Mouse (Mus musculus) ES-Bruce4 (cell line): Measurements from ENCODE around the gene Sipa1l1. TPM values are rescaled to one million over a fixed set of nuclear protein-coding genes. Genes with fewer than 3 reads are reported as not detected.

Experiments
- H3K27ac ChIP-seq: 2 replicates; pipeline ENCODE4 v1.5.1; 2012; ENCODE audit warnings: low read length, inconsistent platforms; ENCODE audit not compliant: insufficient read depth
- H3K27me3 ChIP-seq: 2 replicates; pipeline ENCODE4 v1.6.1; 2012; ENCODE audit warnings: mild to moderate bottlenecking, low read length, inconsistent platforms; ENCODE audit not compliant: control insufficient read depth, poor library complexity, insufficient read depth, severe bottlenecking
- H3K36me3 ChIP-seq: 2 replicates; pipeline ENCODE4 v1.6.1; 2012; ENCODE audit warnings: inconsistent platforms, mild to moderate bottlenecking, low read length, moderate library complexity; ENCODE audit not compliant: control insufficient read depth, poor library complexity, insufficient read depth, severe bottlenecking
- H3K4me1 ChIP-seq: one replicate; pipeline ENCODE4 v1.8.1; 2011; ENCODE audit warnings: low read length; ENCODE audit not compliant: control insufficient read depth, insufficient read depth
- H3K4me3 ChIP-seq: 2 replicates; pipeline ENCODE4 v1.5.1; 2011; ENCODE audit warnings: low read depth, mild to moderate bottlenecking, low read length
- H3K9ac ChIP-seq: 2 replicates; pipeline ENCODE4 v1.6.1; 2012; ENCODE audit warnings: low read depth, mild to moderate bottlenecking, inconsistent platforms; ENCODE audit not compliant: poor library complexity, severe bottlenecking
- H3K9me3 ChIP-seq: replicated peaks from 2 replicates; pipeline ENCODE4 v1.6.1; 2012; ENCODE audit warnings: mild to moderate bottlenecking, low read length, inconsistent platforms; ENCODE audit not compliant: control insufficient read depth, poor library complexity, insufficient read depth, severe bottlenecking
- CTCF ChIP-seq: IDR thresholded peaks from one replicate; pipeline ENCODE4 v1.8.1; 2011; ENCODE audit warnings: low read depth, low read length
- EP300 ChIP-seq: IDR thresholded peaks from 2 replicates; pipeline ENCODE4 v1.6.1; 2011; ENCODE audit warnings: low read depth, low read length; ENCODE audit not compliant: insufficient read depth
- POLR2A ChIP-seq: IDR thresholded peaks from one replicate; pipeline ENCODE4 v1.8.1; 2011; ENCODE audit warnings: low read length; ENCODE audit not compliant: insufficient read depth
- polyA plus RNA-seq: library from polyadenylated mRNA; stranded (reverse); fragments of >200 nt; gene quantifications from 2 replicates; pipeline ENCODE4 v1.2.4, GENCODE M21; 2011; ENCODE audit warnings: low read depth; ENCODE audit not compliant: missing spikeins, insufficient read depth, insufficient read length

The Sipa1l1 gene
- polyA plus RNA-seq, 1 experiment: 44.9 TPM

GRCm38 (mm10) chr12:82294906-82295887 is 126.1 kb downstream of the Sipa1l1 start:
- no peak overlapping the region for H3K4me3 ChIP-seq
- no peaks in the 10 kb centered on the region for H3K9me3 ChIP-seq
- no peak overlapping the region for H3K9ac ChIP-seq
- no peaks in the 10 kb centered on the region for H3K27me3 ChIP-seq
- TF ChIP-seq CTCF (no peak), POLR2A (no peak), EP300 (no peak)
- H3K36me3 ChIP-seq: no peaks in the 10 kb centered on the region
- no peak overlapping the region for H3K27ac ChIP-seq
- H3K4me1 ChIP-seq: no peaks in the 10 kb centered on the region

DNA sequence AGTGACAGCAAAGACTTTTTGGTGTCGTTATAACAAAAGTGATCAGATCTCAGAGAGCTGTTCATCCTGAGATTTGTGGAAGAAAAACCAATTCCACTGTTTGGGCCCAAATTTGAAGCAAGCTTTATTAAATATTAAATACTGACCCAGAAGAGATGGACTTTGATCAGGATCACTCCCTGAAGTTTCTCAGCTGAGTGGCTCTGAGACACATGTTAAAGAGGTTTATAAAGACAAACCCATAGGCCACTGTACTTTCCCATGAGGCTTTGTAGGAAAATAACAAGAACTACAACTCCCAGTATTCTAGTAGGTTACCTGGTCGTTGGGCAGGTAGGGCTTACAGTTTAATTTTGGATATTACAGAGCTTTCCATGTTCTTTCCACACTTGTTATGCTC is 127.2 kb downstream of the Sipa1l1 start:
- H3K9ac ChIP-seq: no peak overlapping the region

DNA sequence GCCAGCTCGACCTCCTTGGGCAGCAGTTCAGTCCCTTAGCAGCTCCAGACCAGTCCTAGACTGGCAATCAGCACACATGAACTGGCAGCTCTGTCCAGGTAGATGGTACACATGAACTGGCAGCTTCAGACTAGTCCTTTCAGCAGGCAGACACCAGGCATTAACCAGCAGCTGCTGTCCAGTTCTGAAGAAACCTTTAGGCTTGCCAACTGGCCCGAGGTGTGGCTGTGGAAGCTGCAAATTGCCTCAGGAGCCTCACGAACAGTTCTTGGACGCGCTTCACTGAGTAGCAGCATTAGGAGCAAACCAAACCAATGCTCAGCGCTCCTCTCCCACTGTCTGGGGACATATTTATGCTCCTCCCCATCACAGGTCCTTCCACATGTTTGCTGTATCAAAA is 128.1 kb downstream of the Sipa1l1 start:
- Histone ChIP-seq H3K9me3 (no peaks in the 10 kb centered on the region), H3K9ac (no peak overlapping the region), H3K4me1 (no peaks in the 10 kb centered on the region), H3K27ac (no peak overlapping the region), H3K27me3 (no peaks in the 10 kb centered on the region), H3K4me3 (no peak overlapping the region), H3K36me3 (no peaks in the 10 kb centered on the region)
- no peak for TF ChIP-seq EP300
- TF ChIP-seq POLR2A: no peak
- TF ChIP-seq CTCF: no peak

More for the DNA sequence above, 127.2 kb downstream of the Sipa1l1 start:
- no peaks in the 10 kb centered on the region for H3K27me3 ChIP-seq
- H3K4me3 ChIP-seq: no peak overlapping the region
- H3K4me1 ChIP-seq: no peaks in the 10 kb centered on the region
- TF ChIP-seq EP300: no peak
- no peak for TF ChIP-seq CTCF
- TF ChIP-seq POLR2A: no peak
- no peaks in the 10 kb centered on the region for H3K9me3 ChIP-seq
- no peaks in the 10 kb centered on the region for H3K36me3 ChIP-seq
- no peak overlapping the region for H3K27ac ChIP-seq

DNA sequence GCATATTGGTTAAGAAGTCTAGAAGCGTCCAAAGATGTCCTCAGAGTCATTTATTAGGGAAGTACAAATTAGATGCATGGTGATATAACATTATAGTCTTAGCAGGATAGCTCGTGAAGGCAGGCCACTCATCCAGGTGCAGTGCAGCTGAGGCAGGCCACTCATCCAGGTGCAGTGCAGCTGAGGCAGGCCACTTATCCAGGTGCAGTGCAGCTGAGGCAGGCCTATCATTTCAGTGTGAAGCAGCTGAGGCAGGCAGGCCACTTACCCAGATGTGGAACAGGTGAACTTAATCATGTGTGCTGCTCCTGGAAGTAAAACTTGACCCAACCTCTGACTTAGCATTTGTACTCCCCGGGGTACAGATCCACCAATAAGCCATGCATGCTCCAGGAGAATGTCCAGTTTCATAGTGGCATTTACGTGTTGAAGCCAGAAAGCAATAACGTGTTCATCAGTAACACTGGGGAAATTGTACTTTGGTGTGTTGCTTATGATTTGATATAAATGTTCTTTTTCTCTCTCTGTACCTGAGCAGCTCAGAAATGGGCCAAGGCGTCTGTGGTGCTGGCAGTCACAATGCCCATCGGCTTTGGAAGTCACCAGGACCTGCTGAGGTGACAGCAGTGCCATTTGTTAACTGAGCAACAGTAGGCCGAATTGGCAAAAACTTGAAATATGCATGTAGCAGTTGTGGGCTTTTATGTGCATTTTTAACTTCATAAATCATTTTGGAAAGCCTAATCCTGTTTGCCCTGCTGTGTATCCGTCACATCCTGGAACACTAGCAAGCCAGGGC is 129.7 kb downstream of the Sipa1l1 start:
- no peak overlapping the region for H3K27ac ChIP-seq
- H3K36me3 ChIP-seq: no peaks in the 10 kb centered on the region
- H3K4me1 ChIP-seq: no peaks in the 10 kb centered on the region
- H3K4me3 ChIP-seq: no peak overlapping the region
- H3K27me3 ChIP-seq: no peaks in the 10 kb centered on the region
- TF ChIP-seq CTCF (no peak), POLR2A (no peak), EP300 (no peak)
- H3K9ac ChIP-seq: no peak overlapping the region
- H3K9me3 ChIP-seq: no peaks in the 10 kb centered on the region

GRCm38 (mm10) chr12:82304140-82304539 is 135.0 kb downstream of the Sipa1l1 start:
- Histone ChIP-seq H3K27me3 (no peaks in the 10 kb centered on the region), H3K9me3 (no peaks in the 10 kb centered on the region), H3K4me3 (no peak overlapping the region), H3K36me3 (no peaks in the 10 kb centered on the region), H3K9ac (no peak overlapping the region), H3K4me1 (no peaks in the 10 kb centered on the region), H3K27ac (no peak overlapping the region)
- TF ChIP-seq EP300 (no peak), CTCF (no peak), POLR2A (no peak)
